Mouse (Mus musculus) adrenal gland, postnatal 36 days (tissue): ENCODE measurements around the gene St8sia6. TPM values are rescaled to one million over a fixed set of nuclear protein-coding genes. Genes with fewer than 3 reads are reported as not detected.
"Not testable (repeated sequence)": the region's sequence is repeated elsewhere in the genome, so short reads cannot be mapped to it uniquely, and the experiment has no call there.

Source experiments
- DNase-seq, 2 experiments: peaks; one replicate each; pipeline ENCODE4 v3.0.0; 2021; ENCODE audit warnings: mixed read lengths in 1 of 2
- total RNA-seq, 2 experiments: library from RNA; stranded (reverse); gene quantifications; 2 replicates each; pipeline ENCODE4 v1.2.3; 2021

The St8sia6 gene
- total RNA-seq, 2 experiments from 2014 or later, result 0.40 to 1.0 TPM

GRCm38 (mm10) chr2:13630136-13630832, 163.6 kb downstream of the St8sia6 start:
- DNase-seq, result peak; percentile 7 to 38

- DNase-seq, result not testable (repeated sequence)
These were observed 190.2 kb downstream of the St8sia6 start for GRCm38 (mm10) chr2:13603636-13604035.

- no peak for DNase-seq
These were observed 190.8 kb downstream of the St8sia6 start for GRCm38 (mm10) chr2:13603093-13603492.

Other genes starting within 250 kb of the St8sia6 start
- gene Trdmt1, start 249.4 kb downstream of the St8sia6 start, total RNA-seq, result 1 to 10 TPM; 3.7 to 7.9 TPM
- 100 to 1,000 TPM; 181 to 247 TPM for gene Vim, start 220.1 kb downstream of the St8sia6 start, total RNA-seq